Mouse (Mus musculus) mature B cell (primary cell): ENCODE data around the gene Ccdc103.

Experiments used
- in situ Hi-C: fragments of 300-500 bp; cut with MboI; formaldehyde crosslinking; loops from 2 replicates; pipeline ENCODE4 v1.14.3; 2019

Ccdc103 gene

DNA sequence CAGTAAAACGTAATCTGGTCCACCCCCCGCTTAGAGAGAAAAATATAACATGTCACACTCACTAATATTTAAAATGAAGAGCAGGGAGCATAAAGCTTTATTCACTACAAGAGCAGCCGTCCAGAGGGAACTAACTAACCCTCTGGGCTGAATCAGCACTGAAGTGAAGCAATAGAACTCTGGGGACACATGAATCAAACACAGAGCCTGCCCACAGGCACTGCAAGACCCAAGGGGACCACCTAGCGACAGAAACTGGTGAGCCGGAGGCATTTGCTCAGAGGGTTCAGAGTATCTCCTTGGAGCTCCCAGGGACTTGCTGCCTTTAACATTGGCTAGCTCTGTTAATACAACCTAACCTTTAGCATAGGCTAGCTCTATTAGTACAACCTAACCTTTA is 9.1 kb downstream of the Ccdc103 start:
- in situ Hi-C loops: no loop called here

DNA sequence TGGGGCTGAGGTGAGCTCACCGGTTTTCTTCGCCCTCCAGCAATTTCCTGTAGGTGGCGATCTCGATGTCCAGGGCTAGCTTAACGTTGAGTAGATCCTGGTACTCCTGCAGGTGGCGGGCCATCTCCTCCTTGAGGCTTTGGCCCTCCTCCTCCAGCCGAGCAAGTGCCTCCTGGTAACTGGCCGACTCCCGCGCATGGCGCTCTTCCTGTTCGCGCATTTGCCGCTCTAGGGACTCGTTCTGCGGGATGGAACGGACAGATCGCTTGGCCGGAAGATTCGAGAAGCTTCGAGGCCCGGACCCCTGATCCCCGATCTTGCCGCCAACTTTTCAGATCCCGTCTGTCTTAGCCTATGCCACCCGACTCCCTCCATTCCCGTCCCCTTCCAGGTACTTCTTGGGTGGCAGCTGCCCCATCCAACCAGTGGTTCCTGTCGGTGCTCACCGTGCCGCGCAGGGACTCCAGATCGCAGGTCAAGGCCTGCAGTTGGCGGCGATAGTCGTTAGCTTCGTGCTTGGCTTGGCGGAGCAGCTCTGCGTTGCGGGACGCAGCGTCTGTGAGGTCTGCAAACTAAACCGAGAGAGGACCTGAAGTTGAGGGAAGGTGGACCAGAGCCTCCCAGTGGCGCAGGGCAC is 12.1 kb downstream of the Ccdc103 start:
- in situ Hi-C loops: no loop called here

DNA sequence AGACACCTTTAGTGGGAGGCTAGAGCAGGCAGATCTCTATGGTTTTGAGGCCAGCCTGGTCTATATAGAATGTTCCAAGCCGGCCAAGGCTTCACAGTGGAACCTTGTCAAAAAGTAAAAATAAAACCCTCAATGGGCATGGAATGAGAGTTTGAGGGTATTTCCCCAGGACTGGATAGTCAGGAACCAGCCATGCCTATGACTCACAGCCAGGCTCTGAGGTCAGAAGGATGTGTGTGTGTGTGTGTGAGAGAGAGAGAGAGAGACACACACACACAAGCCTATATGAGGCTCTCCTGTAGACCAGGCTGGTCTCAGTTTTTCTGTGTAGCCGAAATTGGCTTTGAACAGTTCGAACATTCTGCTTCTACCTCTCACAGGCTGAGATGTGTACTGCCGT is 13.7 kb downstream of the Ccdc103 start:
- in situ Hi-C loops: no loop called here

DNA sequence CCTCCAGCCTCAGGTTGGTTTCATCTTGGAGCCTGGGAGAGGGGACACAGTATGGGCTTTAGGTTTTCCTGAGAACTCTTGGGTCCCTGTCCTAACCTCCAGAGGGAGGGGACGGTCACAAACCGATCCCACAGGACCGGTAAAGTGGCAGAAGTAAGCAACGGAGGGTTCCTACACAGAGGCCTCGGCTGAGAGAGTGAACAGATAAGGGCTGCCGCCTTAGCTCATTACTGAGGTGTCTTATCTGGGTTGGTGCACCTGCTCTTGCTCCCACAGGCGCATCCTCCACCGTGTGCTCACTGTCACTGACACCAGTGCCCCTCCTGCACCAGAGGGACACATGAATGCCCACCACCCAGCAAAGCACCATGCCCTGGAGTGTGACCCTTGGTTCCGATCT is 14.8 kb downstream of the Ccdc103 start:
- in situ Hi-C loops: no loop called here

DNA sequence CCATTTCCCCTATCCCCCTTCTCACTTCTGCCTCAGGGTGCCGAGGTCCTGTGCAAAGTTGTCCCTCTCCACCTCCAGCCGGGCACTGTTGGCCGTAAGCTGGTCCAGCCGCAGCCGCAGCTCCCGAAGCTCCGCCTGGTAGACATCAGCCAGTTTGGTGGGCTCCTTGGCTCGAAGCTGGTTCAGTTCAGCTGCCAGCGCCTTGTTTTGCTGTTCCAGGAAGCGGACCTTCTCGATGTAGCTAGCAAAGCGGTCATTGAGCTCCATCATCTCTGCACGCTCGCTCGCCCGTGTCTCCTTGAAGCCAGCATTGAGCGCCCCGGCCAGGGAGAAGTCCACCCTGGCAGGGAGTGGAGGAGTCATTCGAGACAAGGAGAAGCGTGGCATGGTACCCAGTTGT is 15.6 kb downstream of the Ccdc103 start:
- in situ Hi-C loops: no loop called here

DNA sequence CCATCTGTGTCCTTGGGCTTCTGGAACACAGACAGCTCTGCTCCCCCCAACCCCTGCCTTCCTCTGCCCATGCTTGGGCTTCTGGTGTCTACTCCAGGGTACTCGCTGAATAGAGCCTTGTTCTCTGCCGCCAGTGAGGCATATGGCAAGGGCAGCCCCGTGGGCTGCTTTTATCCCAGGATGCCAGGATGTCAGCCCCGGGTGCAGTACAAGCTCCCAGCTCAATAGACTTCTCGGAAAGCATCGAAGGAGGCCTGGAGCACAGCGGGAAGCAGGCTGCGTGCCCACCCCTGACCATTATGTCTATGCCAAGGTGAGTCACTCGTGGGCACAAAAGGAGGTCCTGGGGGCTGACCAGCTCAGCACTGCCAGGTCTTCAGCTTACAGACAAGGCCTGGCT is 17.4 kb downstream of the Ccdc103 start:
- in situ Hi-C loops: no loop called here

DNA sequence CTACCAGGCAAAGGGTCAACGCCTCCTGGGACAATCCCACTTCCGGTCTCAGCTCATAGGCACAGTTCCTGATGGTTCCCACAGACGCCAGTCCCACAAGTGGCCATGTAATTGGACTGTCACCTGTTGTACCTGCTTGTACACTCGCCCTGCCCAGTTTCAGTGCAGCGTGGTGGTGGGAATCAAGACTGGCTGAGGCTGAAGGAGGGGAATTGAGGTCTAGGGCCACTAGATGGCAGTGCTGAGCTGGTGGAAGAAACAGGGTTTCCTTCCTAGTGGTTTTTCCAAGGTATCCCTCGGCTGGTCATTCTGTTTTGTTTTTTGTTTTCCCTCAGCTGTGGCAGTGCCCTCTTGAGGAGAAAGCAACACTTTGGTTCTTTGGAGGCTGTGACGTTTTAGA is 19.8 kb downstream of the Ccdc103 start, which contains the start of gene Gfap:
TSS of gene Gfap (minus strand) at position 150 of the 400 bp plus-strand sequence.
- in situ Hi-C loops: no loop called here

DNA sequence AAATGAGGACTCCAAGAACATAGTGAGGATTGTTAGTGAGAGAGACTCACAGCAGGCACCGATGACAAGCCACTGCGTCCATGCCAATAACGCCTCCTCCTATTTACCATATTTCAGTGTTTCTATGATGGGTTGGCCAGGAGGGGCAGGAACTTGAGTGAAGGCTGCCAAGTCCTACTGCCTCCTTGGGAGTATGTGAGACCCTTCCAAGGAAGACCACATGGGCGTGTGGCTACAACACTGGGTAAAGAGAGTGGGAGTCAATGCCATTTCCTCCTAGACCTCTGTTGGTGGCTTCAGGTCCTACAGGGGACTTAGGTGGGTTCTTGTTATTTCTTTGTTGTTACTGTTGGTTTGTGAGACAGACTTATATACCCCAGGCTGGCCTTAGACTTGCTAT is 20.2 kb downstream of the Ccdc103 start:
- in situ Hi-C loops: no loop called here

DNA sequence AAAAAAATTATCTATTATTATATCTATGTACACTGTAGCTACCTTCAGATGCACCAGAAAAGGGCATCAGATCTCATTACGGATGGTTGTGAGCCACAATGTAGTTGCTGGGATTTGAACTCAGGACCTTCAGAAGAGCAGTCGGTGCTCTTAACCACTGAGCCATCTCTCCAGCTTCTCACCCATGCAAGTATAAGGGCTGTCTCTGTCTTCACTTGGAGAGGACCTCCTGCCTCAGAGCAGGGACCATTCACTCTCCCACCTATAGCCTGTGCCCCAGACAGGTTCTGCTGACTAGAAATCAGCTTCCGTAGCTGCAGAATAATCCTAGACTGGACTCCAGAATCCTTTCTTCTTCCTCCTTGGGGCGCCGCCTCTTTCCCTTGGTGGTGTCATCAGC is 21.1 kb downstream of the Ccdc103 start:
- in situ Hi-C loops: no loop called here

DNA sequence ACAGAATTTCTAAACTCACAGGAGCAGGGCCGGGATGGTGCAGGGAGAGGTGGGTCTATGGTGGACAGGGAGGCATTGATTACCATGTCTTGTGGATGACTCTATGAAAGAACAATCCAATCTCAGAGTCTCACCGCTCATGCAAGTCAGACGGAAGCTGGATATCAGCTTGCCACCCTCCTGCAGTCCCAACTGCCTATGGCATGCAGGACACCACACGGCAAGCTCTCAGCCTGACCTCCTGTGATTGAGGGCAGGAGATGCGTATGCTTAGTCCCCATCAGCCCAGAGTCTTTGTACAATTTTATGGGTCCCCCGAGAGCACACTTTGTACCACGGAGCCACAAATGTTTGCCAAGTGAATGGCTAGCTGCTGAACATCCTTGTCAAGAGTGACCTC is 22.6 kb downstream of the Ccdc103 start:
- in situ Hi-C loops: no loop called here

DNA sequence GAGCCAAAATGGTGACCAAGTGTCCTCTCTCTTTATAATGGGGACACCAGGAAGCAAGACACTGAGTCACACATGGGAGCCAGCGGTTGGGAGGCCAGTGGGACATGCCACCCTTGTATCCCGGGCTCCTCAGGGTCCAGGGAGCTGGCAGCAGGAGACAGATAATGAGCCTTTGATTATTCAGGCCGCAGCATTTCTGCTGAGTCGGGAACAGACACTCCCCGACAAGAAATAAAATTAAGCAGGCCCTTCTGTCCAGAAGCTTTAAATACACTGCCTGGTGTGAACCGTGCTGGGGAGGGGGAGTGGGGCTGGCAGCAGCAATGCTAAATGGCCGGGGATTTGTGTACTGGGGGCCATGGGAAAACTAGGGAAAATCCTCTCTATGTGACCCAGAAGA is 30.4 kb downstream of the Ccdc103 start:
- in situ Hi-C loops: no loop called here

DNA sequence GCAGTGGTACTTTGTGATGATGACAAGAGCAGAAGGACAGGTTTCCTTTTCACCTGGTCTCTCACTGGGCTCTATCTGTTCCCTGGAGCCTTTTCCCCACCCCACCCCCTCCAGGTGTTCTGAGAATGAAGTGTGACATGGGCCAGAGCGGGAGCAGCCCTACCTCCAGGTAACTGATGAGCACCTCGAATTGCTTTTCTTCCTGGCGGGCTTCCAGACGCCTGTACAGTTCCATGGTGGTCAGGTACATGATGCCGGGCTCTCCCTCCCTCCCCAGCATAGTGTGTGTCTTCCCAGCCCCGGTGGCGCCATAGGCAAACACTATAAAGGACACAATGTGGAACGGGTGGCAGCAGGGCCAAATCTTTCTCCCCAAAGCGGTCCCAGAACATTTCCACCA is 34.4 kb downstream of the Ccdc103 start:
- in situ Hi-C loops: no loop called here

DNA sequence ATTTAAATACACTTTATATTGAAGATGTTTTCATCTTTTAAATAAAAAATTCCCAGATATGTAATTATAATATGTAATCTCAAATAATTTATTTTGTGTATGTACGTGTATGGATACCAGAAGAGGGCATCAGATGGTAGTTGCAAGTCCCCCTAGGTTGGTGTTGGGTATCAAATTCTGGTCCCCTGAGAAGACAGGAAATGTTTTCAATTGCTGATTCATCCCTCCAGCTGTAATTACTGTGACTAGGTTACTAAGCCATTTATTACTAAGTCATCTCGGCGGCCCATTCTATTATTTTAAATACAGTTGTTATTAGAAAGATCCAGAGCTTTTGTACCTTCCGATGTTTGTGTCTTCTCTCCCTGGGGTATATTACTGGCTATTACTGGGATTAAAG is 37.1 kb downstream of the Ccdc103 start:
- in situ Hi-C loops: no loop called here

DNA sequence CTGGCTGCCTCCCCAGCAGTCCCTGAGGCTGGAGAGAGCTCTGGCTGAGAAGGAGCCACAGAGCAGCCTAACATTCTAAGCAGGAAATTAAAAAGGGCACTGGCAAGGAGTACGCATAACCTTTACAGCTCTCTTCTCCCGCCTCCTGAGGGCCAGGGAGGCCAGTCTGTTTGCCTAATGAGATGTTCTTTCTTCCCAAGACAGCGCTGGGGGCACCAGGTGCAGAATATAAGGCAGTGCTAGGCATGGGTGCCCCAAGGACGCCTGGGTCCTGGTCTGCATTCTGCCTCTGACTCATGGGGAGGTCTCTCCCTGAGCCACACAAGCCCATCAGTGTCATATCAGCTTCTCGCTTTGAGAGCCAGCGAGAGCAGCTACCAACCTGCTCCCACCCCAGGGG is 40.5 kb downstream of the Ccdc103 start:
- in situ Hi-C loops: no loop called here

DNA sequence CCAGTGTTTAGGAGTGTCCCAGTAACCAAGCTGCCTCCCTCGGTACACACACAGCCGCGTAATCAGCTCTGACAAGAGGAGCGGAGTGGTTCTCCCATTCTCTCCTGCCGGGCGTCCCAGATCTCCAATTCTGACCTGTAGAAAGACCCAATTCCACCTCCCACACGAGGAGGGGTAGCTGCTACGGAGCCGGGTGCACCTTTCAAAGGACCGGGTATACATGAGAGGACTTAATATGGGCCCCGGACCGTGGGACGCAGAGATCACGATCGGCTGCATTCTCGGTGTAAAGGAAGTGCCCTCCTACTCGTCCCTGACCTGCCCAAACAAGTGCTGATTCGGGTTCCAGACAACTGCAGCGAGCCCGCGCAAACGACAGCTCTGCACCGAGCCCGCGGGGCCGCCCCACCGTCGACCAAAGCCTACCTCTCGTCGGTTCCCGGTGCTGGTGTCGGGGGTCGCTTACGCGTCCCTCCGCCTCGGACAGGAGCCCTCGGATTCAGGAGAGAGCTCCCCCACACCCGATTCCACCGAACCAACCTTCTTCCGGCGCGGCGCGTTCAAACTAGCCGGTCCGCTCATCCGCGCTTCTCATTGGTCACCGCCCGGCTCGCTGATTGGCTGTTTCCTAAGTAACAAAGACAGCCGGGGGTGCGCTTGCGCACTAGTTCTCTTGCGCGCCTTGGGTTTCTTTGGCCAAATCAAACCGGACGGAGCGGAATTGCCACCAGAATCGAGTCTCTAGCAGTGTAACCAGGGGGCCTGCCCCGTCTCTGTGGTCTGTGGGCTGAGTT is 43.8 kb downstream of the Ccdc103 start, which contains the start of gene Kif18b:
TSS of gene Kif18b (minus strand) at position 568 of the 794 bp plus-strand sequence.
- in situ Hi-C loops: no loop called here

DNA sequence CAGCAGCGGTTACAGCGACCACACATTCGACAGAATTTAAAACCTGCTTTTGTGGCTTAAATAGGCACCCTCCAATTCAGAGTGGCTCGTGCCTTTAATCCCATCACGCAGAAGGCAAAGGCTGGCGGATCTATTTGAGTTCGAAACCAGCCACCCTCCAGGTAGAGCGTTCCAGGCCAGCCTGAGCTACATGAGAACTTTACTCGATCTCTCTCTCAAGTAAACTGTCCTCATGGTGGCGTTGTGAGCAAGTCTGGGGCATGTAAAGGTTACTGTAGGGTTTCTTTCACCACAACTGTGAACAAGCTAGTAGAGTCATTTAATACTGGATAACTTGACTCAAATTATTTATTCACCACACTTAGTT is 44.3 kb downstream of the Ccdc103 start:
- in situ Hi-C loops: no loop called here

DNA sequence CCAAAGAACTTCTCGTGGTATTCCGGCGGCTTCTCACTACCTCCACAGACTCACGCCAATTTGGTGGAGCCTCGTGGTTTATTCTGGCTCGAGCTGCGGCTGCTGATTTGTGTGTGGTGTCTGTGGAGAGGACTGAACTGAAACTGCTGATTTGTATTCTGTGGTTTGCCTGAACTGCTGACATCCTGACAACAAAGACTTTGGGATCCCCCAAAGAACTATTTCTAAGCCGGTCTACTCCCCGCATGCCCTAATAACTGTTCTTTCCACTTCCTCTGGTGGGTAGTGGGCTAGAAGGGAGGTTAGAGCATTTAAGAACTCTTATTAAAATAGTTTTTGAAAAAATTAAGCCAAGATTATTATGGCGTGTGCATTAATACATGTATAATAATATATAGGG is 49.7 kb downstream of the Ccdc103 start:
- in situ Hi-C loops: no loop called here
